Mouse (Mus musculus): ENCODE measurements around the gene Pacrg. TPM values are rescaled to one million over a fixed set of nuclear protein-coding genes. Genes with fewer than 3 reads are reported as not detected.

Gene Pacrg
- polyA plus RNA-seq, 1 experiment from 2014 or later = 1.5 TPM

DNA sequence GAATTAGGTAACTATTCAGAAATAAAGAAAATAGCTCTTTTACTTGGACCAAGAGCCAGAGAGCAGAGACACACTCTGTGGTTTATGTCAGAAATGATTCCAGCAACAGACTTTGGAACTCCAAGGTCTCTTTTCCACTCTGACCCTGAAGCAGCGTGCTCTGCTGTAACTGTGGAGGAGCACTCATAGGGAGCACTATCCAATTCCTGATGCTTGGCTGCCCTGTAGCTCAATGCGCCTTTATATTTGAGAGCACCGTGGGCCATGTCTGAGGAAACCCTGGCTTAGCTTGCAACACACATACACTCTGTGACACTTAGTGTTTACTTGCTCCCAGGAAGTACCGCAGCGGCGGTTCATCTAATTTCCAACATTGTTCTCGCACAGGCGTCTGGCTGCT is 344.0 kb downstream of the Pacrg start:
- Histone ChIP-seq H3K4me1 (peaks cover 52% of the 10 kb centered on the region), H3K36me3 (replicated peaks) (no peaks in the 10 kb centered on the region), H3K9me3 (no peaks in the 10 kb centered on the region), H3K27me3 (replicated peaks; ENCODE audit: low read depth, poor library complexity, severe bottlenecking) (no peaks in the 10 kb centered on the region), H3K27ac (replicated peaks) (no peak overlapping the region), H3K4me3 (no peak overlapping the region)
- DNase-seq (ENCODE audit: low spot score) = no peak
- 88% methylated on average over 8 of the region's 8 CpGs for WGBS

DNA sequence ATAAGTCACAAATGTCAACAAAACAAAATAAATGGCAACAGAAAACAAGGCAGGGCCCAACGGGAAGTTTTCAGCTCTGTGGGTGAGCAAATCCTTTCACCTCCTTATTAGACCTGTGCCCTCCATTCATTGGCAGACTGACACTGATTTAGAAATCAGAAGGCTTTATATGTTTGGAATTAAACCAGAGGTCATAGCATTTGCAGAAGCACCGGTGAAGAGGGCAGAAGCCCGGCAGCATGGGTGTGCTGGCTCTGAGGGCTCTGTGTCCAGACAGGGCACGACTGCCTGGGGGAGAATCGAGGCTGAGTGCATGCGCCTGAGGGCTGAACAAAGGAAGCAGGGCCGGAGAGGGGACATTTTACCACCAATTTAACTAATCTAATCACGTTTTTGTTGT is 344.5 kb downstream of the Pacrg start:
- WGBS = 42% methylated on average over 8 of the region's 8 CpGs
- H3K9me3 ChIP-seq = no peaks in the 10 kb centered on the region
- no peaks in the 10 kb centered on the region for H3K27me3 ChIP-seq (replicated peaks; ENCODE audit: low read depth, poor library complexity, severe bottlenecking)
- H3K4me3 ChIP-seq = no peak overlapping the region
- no peak for DNase-seq (ENCODE audit: low spot score)
- no peaks in the 10 kb centered on the region for H3K36me3 ChIP-seq (replicated peaks)
- no peak overlapping the region for H3K27ac ChIP-seq (replicated peaks)
- H3K4me1 ChIP-seq = peaks cover 51% of the 10 kb centered on the region

DNA sequence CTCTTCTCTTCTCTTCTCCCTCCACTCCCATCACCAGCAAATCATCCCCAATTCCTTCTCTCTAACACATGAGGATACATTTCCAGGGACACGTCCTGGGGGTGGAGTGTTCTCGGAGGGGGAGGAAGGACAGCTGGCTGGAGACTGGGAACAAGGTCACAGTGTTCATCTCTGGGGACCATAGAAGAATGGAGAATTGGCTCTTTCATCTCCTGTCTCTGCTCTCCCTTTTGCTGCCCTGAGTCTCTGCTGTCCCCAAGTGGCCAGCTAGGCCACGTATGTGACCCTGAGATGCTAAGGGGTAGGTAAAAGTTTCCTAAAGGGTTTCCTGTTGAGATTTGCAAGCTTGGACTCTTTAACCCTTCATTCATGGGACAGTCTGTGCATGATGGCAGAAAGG is 347.0 kb downstream of the Pacrg start:
- Histone ChIP-seq H3K9me3 (no peaks in the 10 kb centered on the region), H3K36me3 (replicated peaks) (no peaks in the 10 kb centered on the region), H3K27me3 (replicated peaks; ENCODE audit: low read depth, poor library complexity, severe bottlenecking) (no peaks in the 10 kb centered on the region), H3K4me1 (peaks cover 55% of the 10 kb centered on the region), H3K27ac (replicated peaks) (no peak overlapping the region), H3K4me3 (no peak overlapping the region)
- WGBS = 7% methylated on average over 3 of the region's 3 CpGs
- DNase-seq (ENCODE audit: low spot score) = peak; percentile 28

DNA sequence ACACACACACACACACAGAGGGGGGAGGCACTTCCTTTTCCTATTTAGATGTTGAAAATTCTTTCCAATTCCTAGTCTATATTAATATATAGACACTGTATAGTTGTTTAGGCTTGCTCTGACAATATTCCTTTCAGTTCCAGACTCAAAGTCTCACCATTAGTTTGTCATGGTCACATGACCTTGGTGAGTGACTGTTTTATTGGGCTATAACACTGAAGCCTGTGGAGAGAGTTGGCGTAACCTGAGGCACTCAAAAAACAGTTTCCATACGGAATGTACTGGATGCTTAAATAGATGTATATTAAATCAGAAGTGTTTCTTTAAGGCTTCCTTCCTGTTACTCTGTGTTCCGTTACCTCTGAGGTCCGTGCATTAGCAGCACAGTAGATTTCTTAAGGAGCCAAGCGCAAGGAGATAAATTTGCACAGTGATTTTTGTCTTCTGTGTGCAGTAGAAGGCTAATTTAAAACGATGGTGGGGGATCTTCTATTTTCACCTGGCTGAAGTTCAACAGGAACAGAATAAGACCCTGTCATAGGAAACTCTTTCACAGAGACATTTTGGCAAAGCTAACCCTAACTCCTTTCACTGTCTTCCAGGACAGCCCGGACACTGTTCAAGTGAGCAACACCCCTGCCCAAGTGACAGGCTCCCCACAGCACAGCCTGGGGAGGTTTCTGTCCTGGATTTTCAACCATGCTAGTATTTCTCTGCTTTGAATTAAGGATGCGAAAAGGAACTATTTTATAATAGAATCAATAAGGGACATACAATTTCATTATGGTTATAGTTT is 349.5 kb downstream of the Pacrg start:
- Histone ChIP-seq H3K9me3 (no peaks in the 10 kb centered on the region), H3K4me1 (peaks cover 42% of the 10 kb centered on the region), H3K36me3 (replicated peaks) (no peaks in the 10 kb centered on the region), H3K27ac (replicated peaks) (no peak overlapping the region; the same call in 1 of the 2 replicates), H3K27me3 (replicated peaks; ENCODE audit: low read depth, poor library complexity, severe bottlenecking) (no peaks in the 10 kb centered on the region), H3K4me3 (no peak overlapping the region)
- no peak for DNase-seq (ENCODE audit: low spot score)
- 77% methylated on average over 8 of the region's 8 CpGs for WGBS

DNA sequence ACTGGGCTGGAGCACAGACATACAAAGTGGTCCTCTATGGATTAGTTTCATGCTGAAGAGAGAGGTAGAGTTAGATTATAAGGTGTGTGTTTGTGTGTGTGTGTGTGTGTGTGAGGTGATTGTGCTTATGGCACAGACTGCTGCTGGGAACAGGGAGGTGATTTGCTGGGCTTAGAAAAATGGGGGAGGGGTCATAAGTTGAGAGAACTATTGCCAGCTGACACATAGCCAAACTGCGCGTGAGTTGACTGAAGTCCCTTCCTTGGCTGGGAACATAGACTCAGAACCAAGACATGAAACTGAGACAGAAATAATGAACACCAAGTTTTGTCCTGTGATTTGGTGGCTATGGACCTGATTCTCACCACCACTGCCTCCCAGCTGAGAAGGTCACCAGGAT is 351.2 kb downstream of the Pacrg start:
- no peaks in the 10 kb centered on the region; the same call in 1 of the 2 replicates for H3K27me3 ChIP-seq (replicated peaks; ENCODE audit: low read depth, poor library complexity, severe bottlenecking)
- peaks cover 40% of the 10 kb centered on the region for H3K4me1 ChIP-seq
- WGBS = 93% methylated on average over 2 of the region's 2 CpGs
- no peak overlapping the region for H3K4me3 ChIP-seq
- no peaks in the 10 kb centered on the region for H3K36me3 ChIP-seq (replicated peaks)
- H3K9me3 ChIP-seq = no peaks in the 10 kb centered on the region
- H3K27ac ChIP-seq (replicated peaks) = no peak overlapping the region
- no peak for DNase-seq (ENCODE audit: low spot score)

DNA sequence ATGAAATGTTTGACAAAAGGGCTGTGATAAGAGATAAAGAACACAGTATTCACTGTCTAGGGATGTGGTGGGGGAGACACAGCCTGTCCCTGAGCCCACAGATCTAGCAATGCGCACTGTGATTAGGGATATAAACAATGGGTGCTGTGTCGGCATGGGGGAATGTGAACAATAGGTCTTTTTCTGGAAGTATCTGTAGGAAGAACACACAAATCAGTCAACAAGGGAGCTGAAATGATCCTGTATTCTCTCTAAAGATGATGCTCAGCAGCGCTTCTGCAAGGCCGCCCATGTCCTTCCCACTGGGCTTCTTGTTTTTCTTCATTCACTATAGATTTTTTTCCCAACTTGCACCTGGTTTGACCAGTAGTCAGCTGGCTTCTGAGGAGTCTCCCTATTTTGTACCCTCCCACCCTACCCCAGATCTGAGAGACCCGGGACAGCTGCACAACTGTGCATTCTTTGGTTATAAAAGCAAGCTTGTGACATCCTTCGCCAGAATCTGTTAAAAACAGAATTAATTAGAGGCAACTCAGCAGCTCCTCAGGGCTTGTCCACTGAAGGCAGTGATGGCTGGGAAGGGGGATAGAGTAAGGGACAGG is 356.1 kb downstream of the Pacrg start:
- no peak for DNase-seq (ENCODE audit: low spot score)
- WGBS = 39% methylated on average over 6 of the region's 6 CpGs
- H3K27ac ChIP-seq (replicated peaks) = peak overlapping the region; percentile 30; the same call in 1 of the 2 replicates

DNA sequence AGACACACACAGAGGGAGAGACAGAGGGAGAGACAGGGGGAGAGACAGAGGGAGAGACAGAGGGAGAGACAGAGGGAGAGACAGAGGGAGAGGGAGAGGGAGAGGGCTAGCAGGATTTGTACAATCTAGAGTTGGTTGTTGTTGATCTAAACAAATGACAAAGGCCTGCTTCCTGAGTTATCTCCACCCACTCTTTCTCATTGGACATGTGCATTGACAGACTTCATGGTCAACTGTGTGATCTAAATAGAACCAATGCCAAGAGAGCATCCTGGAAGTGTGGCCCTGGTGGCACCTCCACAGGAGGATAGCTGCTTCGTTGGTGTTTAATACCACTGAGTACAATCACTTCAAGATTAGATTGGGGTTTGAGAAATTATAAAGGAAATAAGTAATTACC is 359.0 kb downstream of the Pacrg start:
- Histone ChIP-seq H3K4me1 (peaks cover 46% of the 10 kb centered on the region), H3K27ac (replicated peaks) (no peak overlapping the region), H3K4me3 (no peak overlapping the region), H3K9me3 (no peaks in the 10 kb centered on the region), H3K36me3 (replicated peaks) (no peaks in the 10 kb centered on the region), H3K27me3 (replicated peaks; ENCODE audit: low read depth, poor library complexity, severe bottlenecking) (no peaks in the 10 kb centered on the region; the same call in 1 of the 2 replicates)
- DNase-seq (ENCODE audit: low spot score) = no peak
- WGBS = 93% methylated on average over 1 of the region's 1 CpGs

More for the DNA sequence above, 356.1 kb downstream of the Pacrg start:
- Histone ChIP-seq H3K27me3 (replicated peaks; ENCODE audit: low read depth, poor library complexity, severe bottlenecking) (no peaks in the 10 kb centered on the region; the same call in 1 of the 2 replicates), H3K36me3 (replicated peaks) (no peaks in the 10 kb centered on the region), H3K4me1 (peaks cover 23% of the 10 kb centered on the region), H3K4me3 (no peak overlapping the region), H3K9me3 (no peaks in the 10 kb centered on the region)

DNA sequence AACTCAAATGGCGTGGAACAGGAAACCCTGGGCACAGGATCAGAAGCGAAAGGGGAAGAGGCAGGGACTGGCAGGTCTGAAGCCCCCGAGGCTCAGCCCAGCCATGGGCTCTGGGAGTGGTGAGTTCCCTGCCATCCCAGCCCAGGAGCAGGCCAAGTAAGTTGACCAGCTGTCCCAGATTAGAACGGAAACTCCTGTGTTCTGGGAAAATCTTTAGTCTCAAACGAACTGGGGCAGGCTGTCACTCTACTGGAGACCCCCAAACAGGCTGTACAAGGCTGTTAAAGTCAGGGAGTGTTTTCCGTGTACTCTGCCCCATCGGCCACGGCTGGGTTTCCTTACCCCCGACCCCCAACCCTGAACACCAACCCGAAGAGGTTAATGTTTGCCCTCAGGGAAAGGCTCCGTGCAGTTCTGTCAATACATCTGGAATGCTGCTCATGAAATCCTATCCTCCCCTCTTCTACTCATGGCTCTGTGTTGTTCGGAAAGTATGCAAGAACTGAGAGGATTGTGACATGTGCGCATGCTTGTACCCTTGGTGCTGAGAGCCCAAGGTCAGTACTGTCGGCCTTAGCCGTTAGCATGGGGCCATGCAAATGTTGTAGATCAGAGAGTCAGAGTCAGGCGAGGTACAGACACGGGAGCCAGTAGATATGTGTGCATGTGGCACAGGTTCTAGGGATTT is 360.9 kb downstream of the Pacrg start:
- peak overlapping the region; percentile 69 for H3K27ac ChIP-seq (replicated peaks)
- DNase-seq (ENCODE audit: low spot score) = peak; percentile 78
- WGBS = 33% methylated on average over 17 of the region's 17 CpGs

DNA sequence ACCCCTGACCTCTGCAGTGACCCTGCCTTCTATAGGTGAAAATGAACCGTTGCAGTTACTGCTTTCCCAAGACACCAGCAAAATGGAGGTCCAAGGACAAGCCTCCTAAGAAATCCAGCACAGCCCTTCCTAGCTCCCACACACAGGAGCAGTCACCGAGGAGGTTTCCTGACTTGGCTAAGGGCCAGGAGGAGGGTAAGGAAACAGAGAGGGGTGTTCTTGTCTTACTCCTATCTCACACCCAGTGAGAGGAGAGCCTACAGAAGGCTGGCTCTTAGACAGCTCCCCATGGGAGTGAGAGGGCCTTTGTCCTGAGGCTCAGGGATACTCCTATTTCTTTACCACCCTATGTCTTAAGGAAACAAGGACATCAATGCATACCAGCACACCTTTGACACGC is 361.7 kb downstream of the Pacrg start:
- Histone ChIP-seq H3K9me3 (no peaks in the 10 kb centered on the region), H3K36me3 (replicated peaks) (no peaks in the 10 kb centered on the region), H3K4me1 (peaks cover 36% of the 10 kb centered on the region), H3K27me3 (replicated peaks; ENCODE audit: low read depth, poor library complexity, severe bottlenecking) (no peaks in the 10 kb centered on the region), H3K4me3 (no peak overlapping the region), H3K27ac (replicated peaks) (peak overlapping the region; percentile 69)
- WGBS = 62% methylated on average over 3 of the region's 3 CpGs
- DNase-seq (ENCODE audit: low spot score) = no peak

More for the DNA sequence above, 360.9 kb downstream of the Pacrg start:
- H3K4me1 ChIP-seq = peaks cover 40% of the 10 kb centered on the region
- H3K36me3 ChIP-seq (replicated peaks) = no peaks in the 10 kb centered on the region
- no peaks in the 10 kb centered on the region for H3K27me3 ChIP-seq (replicated peaks; ENCODE audit: low read depth, poor library complexity, severe bottlenecking)
- H3K9me3 ChIP-seq = no peaks in the 10 kb centered on the region
- no peak overlapping the region; the same call in 1 of the 2 replicates for H3K4me3 ChIP-seq

DNA sequence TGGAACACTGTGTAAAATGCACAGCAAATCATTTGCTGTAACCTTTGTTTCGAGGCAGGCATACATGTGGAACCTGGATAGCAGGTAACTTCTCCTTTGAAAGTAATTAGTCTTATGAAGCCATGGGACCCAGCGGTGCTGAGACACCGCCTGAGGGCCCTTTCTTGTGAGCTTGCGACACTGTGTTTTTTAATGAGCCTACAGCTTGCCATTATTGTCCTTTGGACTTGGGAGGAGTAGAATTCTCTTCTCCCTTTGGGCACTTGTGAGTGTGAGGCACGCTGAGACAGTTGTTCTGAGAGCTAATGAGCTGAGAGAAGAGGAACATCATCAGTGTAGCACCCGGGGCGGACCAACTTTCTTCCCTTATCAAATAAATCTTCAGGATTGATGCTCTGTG is 363.3 kb downstream of the Pacrg start:
- Histone ChIP-seq H3K36me3 (replicated peaks) (no peaks in the 10 kb centered on the region), H3K27ac (replicated peaks) (no peak overlapping the region), H3K4me3 (no peak overlapping the region), H3K27me3 (replicated peaks; ENCODE audit: low read depth, poor library complexity, severe bottlenecking) (no peaks in the 10 kb centered on the region), H3K4me1 (peaks cover 36% of the 10 kb centered on the region), H3K9me3 (no peaks in the 10 kb centered on the region)
- WGBS = 73% methylated on average over 7 of the region's 7 CpGs
- DNase-seq (ENCODE audit: low spot score) = no peak

DNA sequence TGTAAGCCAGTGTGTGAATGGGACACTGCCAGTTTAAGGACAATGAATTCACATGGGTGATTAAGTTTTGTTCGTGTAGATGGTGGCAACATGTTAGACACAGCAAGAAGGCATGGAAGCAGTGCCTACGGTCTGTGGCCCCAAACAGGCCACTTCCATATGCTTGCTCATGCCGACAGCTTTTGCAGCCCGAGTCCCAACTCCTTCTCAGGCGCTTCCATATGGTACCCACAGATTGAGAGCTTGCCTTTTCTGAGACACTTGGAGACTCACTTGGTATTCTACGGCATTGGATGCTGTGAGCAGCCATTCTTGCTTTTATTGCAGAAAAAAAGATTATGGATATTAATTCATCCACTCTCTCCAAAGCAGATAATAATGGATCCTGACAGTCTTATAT is 365.1 kb downstream of the Pacrg start:
- no peak overlapping the region for H3K27ac ChIP-seq (replicated peaks)
- no peaks in the 10 kb centered on the region for H3K36me3 ChIP-seq (replicated peaks)
- DNase-seq (ENCODE audit: low spot score) = no peak
- H3K4me1 ChIP-seq = peaks cover 32% of the 10 kb centered on the region
- WGBS = 93% methylated on average over 6 of the region's 6 CpGs
- no peak overlapping the region for H3K4me3 ChIP-seq
- H3K9me3 ChIP-seq = no peaks in the 10 kb centered on the region
- H3K27me3 ChIP-seq (replicated peaks; ENCODE audit: low read depth, poor library complexity, severe bottlenecking) = no peaks in the 10 kb centered on the region

DNA sequence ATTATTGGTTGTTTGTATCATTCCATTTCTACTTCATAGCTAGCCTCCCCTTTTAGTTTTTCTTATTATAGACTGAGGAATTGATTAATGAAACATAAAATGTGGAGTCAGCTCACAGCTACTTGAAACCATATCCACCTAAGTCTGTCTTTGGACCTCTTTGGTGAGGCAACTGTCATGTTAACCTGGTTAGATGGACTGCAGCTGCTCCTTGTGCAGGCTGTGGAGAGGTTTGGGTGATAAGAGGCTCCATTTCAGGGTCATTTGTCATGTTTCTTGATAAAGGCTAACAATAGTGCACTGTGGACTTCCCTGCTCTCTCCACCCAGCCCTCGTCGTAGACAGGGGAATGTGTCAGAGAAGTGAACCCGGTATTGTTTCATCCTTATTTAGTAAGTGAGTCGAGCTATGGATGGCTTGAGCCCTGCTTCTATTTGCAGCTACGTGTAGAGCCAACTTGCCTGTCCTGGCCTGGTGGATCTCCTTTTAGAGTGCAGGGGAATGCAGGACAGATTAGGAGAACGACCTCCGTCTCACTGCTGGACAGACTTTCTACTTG is 366.2 kb downstream of the Pacrg start:
- Histone ChIP-seq H3K4me3 (no peak overlapping the region), H3K27ac (replicated peaks) (no peak overlapping the region), H3K27me3 (replicated peaks; ENCODE audit: low read depth, poor library complexity, severe bottlenecking) (no peaks in the 10 kb centered on the region), H3K9me3 (no peaks in the 10 kb centered on the region), H3K4me1 (peaks cover 22% of the 10 kb centered on the region), H3K36me3 (replicated peaks) (no peaks in the 10 kb centered on the region)
- no peak for DNase-seq (ENCODE audit: low spot score)
- 73% methylated on average over 7 of the region's 7 CpGs for WGBS

Measured in embryonic facial prominence, embryonic 10.5 days (tissue).